Mouse (Mus musculus) stomach, embryonic 14.5 days (tissue): Measurements from ENCODE around the gene Armh3. TPM values are rescaled to one million over a fixed set of nuclear protein-coding genes. Genes with fewer than 3 reads are reported as not detected.

Experiments
- ATAC-seq: fragments of 200-750 bp; cut with Nextera tagmentation; 2 replicates; pipeline ENCODE4 v1.8.0; 2017; ENCODE audit warnings: low read depth, moderate TSS enrichment; ENCODE audit not compliant: insufficient number of reproducible peaks, insufficient read depth, low FRiP score
- H3K27ac ChIP-seq: fragments of 300-500 bp; sonication (generic); 2 replicates; pipeline ENCODE4 v1.5.1; 2014; ENCODE audit warnings: mild to moderate bottlenecking, low read length, moderate library complexity, mixed read lengths
- H3K27me3 ChIP-seq: fragments of 300-500 bp; sonication (generic); 2 replicates; pipeline ENCODE4 v1.6.1; 2014; ENCODE audit warnings: low read length, control low read depth, mixed read lengths; ENCODE audit not compliant: control insufficient read depth, insufficient read depth
- H3K36me3 ChIP-seq: fragments of 300-500 bp; sonication (generic); 2 replicates; pipeline ENCODE4 v1.6.1; 2014; ENCODE audit warnings: mild to moderate bottlenecking, control low read depth, low read length, moderate library complexity, mixed read lengths; ENCODE audit not compliant: control insufficient read depth, insufficient read depth
- H3K4me1 ChIP-seq: fragments of 300-500 bp; sonication (generic); 2 replicates; pipeline ENCODE4 v1.6.1; 2014; ENCODE audit warnings: low read length, control low read depth, mixed read lengths; ENCODE audit not compliant: control insufficient read depth, insufficient read depth
- H3K4me2 ChIP-seq: fragments of 300-500 bp; sonication (generic); replicated peaks from 2 replicates; pipeline ENCODE4 v1.6.1; 2014; ENCODE audit warnings: low read depth, low read length, control low read depth
- H3K4me3 ChIP-seq: fragments of 300-500 bp; sonication (generic); 2 replicates; pipeline ENCODE4 v1.5.1; 2014; ENCODE audit warnings: low read depth, low read length, control low read depth
- H3K9ac ChIP-seq: fragments of 300-500 bp; sonication (generic); replicated peaks from 2 replicates; pipeline ENCODE4 v1.6.1; 2014; ENCODE audit warnings: low read depth, mild to moderate bottlenecking, control low read depth, low read length, moderate library complexity, mixed read lengths
- H3K9me3 ChIP-seq: fragments of 300-500 bp; sonication (generic); 2 replicates; pipeline ENCODE4 v1.6.1; 2016; ENCODE audit warnings: low read depth, low read length, control low read depth; ENCODE audit not compliant: control insufficient read depth
- WGBS: fragments of 180-500 bp; shearing (Covaris S2); extraction: QIAGEN DNeasy Blood & Tissue Kit; methylation state at CpG from one replicate; pipeline ENCODE4 v1.1.7; 2014; 5-methylcytosine and 5-hydroxymethylcytosine counted together
- polyA plus RNA-seq: library from polyadenylated mRNA; unstranded; fragments of >200 nt; fragmentation: Nextera tagmentation; extraction: Ambion mirVana; gene quantifications from 2 replicates; pipeline ENCODE4 v1.2.1, GENCODE M21; 2014

Gene Armh3
- polyA plus RNA-seq = 18.5 and 21.0 TPM in 2 replicates

DNA sequence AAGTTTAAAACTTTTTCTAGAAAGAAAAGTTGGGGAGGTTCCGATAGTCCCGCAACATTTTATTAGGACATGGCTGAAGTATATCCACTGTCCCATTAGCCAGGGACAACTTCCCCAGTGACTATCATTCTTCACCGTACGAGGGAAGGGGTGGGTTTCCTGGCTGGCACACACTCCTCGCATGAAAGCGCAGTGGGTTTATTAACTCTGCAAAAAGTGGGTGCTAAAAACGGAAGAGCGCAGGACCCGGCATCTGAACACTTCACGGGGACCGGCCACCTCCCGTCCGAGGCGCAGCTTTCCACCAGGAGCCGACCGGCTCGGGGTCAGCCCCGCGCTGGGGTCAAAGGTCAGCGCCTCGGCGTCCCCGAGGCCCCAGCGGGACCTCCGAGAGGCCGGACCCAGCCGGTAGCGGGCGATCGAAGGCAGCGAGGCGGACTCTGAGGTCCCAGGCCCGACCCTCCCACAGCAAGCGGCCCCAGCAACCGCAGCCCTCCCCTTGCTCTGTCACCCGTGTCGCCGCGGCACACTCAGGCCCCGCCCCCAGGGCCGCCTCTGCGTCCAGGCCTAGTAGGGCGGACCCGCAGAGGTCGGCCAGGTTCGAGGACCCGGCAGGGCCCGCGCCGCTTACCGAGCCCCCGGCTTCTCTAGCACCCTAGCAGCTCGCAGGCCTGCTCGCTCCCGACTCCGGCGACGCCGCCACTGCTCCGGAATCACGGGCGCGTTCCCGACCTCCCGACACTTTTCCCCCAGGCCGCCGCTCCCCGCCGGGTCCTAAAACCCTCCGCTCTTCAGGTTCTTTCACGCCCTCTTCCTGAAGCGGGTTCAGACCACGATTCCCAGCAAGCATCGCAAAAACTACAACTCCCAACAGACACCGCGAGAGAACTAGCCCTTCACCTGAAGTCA is at the start of gene Armh3:
Gene Armh3 (minus strand): TSS at position 704 of the 909 bp plus-strand sequence.
- ATAC-seq = peak; percentile 92
- H3K27me3 ChIP-seq = no peaks in the 10 kb centered on the region
- under 1% methylated on average over 76 of the region's 76 CpGs for WGBS
- H3K9me3 ChIP-seq = no peaks in the 10 kb centered on the region; the same call in 1 of the 2 replicates
- H3K27ac ChIP-seq = peak within 1 kb of the TSS; percentile 90
- H3K4me1 ChIP-seq = no peaks in the 10 kb centered on the region
- H3K4me3 ChIP-seq = peak within 1 kb of the TSS; percentile 66
- no peaks in the 10 kb centered on the region for H3K36me3 ChIP-seq
- peak within 1 kb of the TSS; percentile 82 for H3K9ac ChIP-seq
- H3K4me2 ChIP-seq = peak within 1 kb of the TSS; percentile 61

DNA sequence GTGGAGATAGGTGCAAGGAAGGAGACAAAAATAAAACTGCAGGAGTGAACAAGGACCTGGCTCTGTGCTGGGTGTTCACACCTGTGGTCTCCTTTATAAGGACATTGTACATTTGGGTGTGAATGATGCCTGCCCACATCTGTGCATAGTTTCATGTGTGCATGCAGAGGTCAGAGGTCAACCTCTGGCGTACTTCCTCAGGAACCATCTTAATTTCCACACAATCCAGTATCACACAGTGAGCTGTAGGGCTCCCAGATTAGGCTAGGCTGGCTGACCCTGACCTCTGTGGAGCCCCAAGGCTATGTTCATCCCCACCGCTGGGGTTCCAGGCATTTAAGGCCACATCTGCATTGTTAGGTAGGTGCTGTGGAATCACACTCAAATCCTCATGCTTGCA is 49.1 kb upstream of the Armh3 start:
- Histone ChIP-seq H3K36me3 (no peaks in the 10 kb centered on the region), H3K4me3 (no peak overlapping the region), H3K4me2 (no peak overlapping the region), H3K9me3 (no peaks in the 10 kb centered on the region), H3K27ac (no peak overlapping the region), H3K27me3 (no peaks in the 10 kb centered on the region), H3K4me1 (peaks cover 25% of the 10 kb centered on the region), H3K9ac (no peak overlapping the region)
- 75% methylated on average over 2 of the region's 2 CpGs for WGBS
- ATAC-seq = no peak

DNA sequence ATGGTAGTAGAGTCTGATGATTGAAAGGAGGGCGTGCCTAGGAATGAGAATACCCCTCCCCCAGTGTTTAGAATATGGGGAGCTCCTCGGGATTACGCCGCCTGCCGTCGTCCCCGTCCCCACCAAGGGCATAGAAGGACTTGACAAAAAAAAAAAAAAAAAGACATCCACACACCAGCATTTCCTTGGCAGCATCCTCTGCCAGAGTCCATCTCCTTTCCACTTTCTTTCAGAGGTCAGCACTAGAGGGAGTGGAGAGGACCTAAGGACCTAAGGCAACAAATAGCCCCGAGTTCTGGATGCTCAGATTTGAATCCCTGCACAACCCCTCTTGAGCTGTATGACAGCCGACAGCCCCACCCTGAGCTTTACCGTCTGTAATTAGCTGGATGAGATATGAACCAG is 48.3 kb upstream of the Armh3 start:
- peak overlapping the region; percentile 92; the same call in 1 of the 2 replicates for H3K27ac ChIP-seq
- ATAC-seq = no peak
- H3K27me3 ChIP-seq = no peaks in the 10 kb centered on the region
- H3K36me3 ChIP-seq = no peaks in the 10 kb centered on the region
- no peaks in the 10 kb centered on the region for H3K9me3 ChIP-seq
- H3K9ac ChIP-seq = no peak overlapping the region
- 4% methylated on average over 10 of the region's 10 CpGs for WGBS
- H3K4me1 ChIP-seq = peaks cover 33% of the 10 kb centered on the region
- H3K4me2 ChIP-seq = peak overlapping the region; percentile 82; the same call in 1 of the 2 replicates
- H3K4me3 ChIP-seq = no peak overlapping the region

DNA sequence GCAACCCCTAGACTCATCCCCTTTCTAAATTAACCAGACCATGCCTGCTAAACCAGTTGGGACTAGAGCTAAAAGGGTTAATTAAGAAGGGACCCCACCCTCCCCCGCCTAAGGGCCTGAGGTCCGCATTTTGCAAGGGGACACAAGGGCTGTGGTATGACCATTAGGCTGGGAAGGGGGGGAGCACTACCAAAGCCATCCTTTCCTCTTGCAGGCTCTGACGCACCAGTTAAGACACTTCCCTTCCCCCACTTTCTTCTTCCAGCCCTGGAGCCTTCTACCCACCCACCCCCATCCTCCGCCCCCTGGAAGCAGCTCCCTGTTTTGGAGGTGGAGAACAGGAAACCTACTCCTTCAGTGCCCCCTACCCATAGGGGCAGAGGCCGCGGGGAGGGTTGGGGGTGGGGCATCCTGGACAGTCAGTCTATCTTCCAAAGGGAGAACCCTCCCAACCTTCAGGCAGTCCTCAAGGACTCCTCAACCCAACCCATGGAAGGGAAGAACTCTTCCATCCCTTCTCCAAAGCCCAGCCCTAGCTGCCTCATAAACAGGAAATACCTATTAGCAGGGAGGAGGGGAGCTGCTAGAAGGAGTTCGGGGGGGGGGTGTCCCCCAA is 47.5 kb upstream of the Armh3 start:
- no peaks in the 10 kb centered on the region for H3K9me3 ChIP-seq
- H3K4me2 ChIP-seq = peak overlapping the region; percentile 82
- no peaks in the 10 kb centered on the region for H3K27me3 ChIP-seq
- peak overlapping the region; percentile 82 for H3K4me3 ChIP-seq
- H3K4me1 ChIP-seq = peaks cover 41% of the 10 kb centered on the region
- 1% methylated on average over 7 of the region's 7 CpGs for WGBS
- peak overlapping the region; percentile 96 for H3K9ac ChIP-seq
- no peaks in the 10 kb centered on the region for H3K36me3 ChIP-seq
- peak; percentile 50 for ATAC-seq
- peak overlapping the region; percentile 92 for H3K27ac ChIP-seq

DNA sequence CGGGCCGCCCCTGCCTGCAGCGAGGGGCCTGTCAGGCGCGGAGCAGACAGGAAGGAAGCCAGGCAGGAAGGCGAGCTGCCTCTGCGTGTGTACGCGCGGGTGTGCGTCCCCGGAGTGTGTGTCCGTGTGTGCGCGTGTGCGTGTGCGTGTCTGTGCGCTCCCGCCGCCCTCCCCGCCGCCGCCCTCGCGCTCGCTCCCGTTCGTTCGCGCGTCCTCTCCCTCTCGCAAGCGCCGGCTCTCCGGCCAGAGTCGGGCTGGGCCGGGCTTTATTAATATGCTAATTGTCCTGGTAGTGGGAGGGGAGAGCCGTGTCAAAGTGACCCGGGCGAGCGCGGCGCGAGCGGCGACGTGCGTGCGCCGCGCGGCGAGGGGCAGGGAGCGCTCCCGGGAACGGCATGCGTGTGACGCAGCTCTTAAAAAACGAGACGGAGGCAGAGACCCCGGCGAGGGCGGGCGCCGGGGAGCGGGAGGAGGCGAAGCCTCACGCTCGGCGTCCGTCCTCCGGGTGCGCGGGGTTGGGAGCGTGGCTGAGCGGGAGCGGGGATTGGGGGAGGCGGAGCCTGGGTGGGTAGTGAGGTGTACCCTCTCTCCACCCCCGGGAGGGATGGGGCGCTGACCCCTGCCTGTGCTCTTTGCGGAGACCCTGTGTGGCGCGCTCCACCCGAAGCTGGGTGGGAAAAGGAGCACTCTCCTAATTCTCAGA is 46.9 kb upstream of the Armh3 start, which contains the start of gene Ldb1:
Gene Ldb1 (minus strand): TSS at position 222 of the 703 bp plus-strand sequence.
- Histone ChIP-seq H3K4me1 (peaks cover 47% of the 10 kb centered on the region), H3K27ac (peak within 1 kb of the TSS; percentile 92), H3K36me3 (no peaks in the 10 kb centered on the region), H3K9ac (peak within 1 kb of the TSS; percentile 96), H3K9me3 (no peaks in the 10 kb centered on the region), H3K4me3 (peak within 1 kb of the TSS; percentile 82), H3K27me3 (no peaks in the 10 kb centered on the region), H3K4me2 (peak within 1 kb of the TSS; percentile 82)
- under 1% methylated on average over 74 of the region's 84 CpGs for WGBS
- peak; percentile 76 for ATAC-seq

DNA sequence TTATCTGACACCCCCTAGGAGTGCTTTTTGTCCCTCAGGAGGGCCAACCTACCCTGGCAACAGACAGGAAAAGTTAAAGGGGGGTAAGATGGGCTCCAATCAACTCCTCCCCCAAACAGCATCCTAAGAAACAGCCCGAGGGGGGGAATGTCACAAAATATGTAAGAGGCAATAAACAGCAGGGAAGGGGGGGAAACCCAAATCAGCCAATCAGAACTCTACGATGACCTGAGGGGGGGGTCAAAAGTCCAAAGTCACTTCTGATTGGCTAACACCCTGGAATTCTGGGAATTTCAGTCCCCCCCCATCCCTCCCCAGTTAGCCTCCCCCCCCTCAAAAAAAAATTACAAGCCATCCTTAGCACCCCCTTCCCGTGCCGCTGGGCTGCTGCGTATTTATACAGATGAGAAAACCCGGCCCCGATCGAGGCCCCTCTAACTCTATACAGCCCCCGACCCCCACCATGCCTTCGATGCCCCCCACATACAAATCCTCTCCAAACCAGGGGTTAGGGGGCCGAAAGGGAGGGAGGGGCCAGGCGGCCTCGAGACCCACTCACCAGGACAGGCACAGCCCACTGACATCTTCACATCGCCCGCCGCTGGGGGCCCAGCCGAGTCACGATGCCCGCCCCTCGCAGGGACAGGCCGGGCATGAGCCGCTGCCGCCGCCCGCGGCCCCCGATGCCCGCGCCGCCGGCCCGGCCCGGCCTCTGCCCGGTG is 46.1 kb upstream of the Armh3 start, which contains the start of gene Pprc1:
Gene Pprc1 (plus strand): TSS at position 616 of the 722 bp plus-strand sequence.
- ATAC-seq = no peak
- Histone ChIP-seq H3K27ac (peak within 1 kb of the TSS; percentile 92), H3K4me2 (peak within 1 kb of the TSS; percentile 82), H3K9me3 (no peaks in the 10 kb centered on the region), H3K4me1 (peaks cover 52% of the 10 kb centered on the region), H3K4me3 (peak within 1 kb of the TSS; percentile 82), H3K27me3 (no peaks in the 10 kb centered on the region), H3K36me3 (no peaks in the 10 kb centered on the region), H3K9ac (peak within 1 kb of the TSS; percentile 96)
- under 1% methylated on average over 22 of the region's 34 CpGs for WGBS

DNA sequence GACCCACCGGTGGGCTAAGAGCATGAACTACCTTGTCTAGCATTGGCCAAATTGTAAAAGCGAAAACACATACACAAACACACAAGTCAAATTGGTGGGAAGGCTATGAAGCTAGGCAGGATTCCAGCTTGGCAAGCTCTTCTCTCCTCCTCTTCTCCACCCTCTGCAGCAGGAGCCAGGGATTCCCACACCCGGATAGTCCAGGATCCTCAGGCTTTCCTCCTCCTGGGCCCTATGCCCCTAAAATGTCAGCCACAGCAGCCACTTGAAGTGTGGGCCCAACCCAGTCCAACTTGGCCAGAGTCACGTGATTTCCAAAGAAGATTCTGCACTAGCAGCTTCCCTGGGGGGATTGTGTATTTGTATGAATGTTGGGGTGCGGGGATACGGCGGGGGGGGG is 45.1 kb upstream of the Armh3 start:
- ATAC-seq = no peak
- H3K4me1 ChIP-seq = peaks cover 52% of the 10 kb centered on the region
- no peaks in the 10 kb centered on the region for H3K27me3 ChIP-seq
- peak overlapping the region; percentile 82 for H3K4me3 ChIP-seq
- H3K27ac ChIP-seq = peak overlapping the region; percentile 92; the same call in 1 of the 2 replicates
- no peaks in the 10 kb centered on the region for H3K36me3 ChIP-seq
- peak overlapping the region; percentile 82 for H3K4me2 ChIP-seq
- no peak overlapping the region; the same call in 1 of the 2 replicates for H3K9ac ChIP-seq
- 61% methylated on average over 7 of the region's 7 CpGs for WGBS
- no peaks in the 10 kb centered on the region for H3K9me3 ChIP-seq
